Mouse (Mus musculus) intestine, embryonic 14.5 days (tissue): ENCODE data around the gene Cds1. TPM values are rescaled to one million over a fixed set of nuclear protein-coding genes. Genes with fewer than 3 reads are reported as not detected.
"Not testable (repeated sequence)": the region's sequence is repeated elsewhere in the genome, so short reads cannot be mapped to it uniquely, and the experiment has no call there.

ENCODE experiments used
- ATAC-seq: fragments of 200-750 bp; cut with Nextera tagmentation; replicated peaks from 2 replicates; pipeline ENCODE4 v1.8.0; 2017; ENCODE audit warnings: low read depth, moderate number of reproducible peaks, moderate TSS enrichment, moderate library complexity; ENCODE audit not compliant: low FRiP score, low TSS enrichment
- DNase-seq: peaks from one replicate; pipeline ENCODE4 v3.0.0-alpha.2; 2018; ENCODE audit warnings: low spot score
- H3K27ac ChIP-seq: fragments of 300-500 bp; sonication (generic); 2 replicates; pipeline ENCODE4 v1.5.1; 2014; ENCODE audit warnings: low read depth, mild to moderate bottlenecking, control low read depth
- H3K27me3 ChIP-seq: fragments of 300-500 bp; sonication (generic); replicated peaks from 2 replicates; pipeline ENCODE4 v1.6.1; 2014; ENCODE audit warnings: low read length, control low read depth; ENCODE audit not compliant: control insufficient read depth, insufficient read depth
- H3K36me3 ChIP-seq: fragments of 300-500 bp; sonication (generic); 2 replicates; pipeline ENCODE4 v1.6.1; 2014; ENCODE audit warnings: low read length, control low read depth; ENCODE audit not compliant: control insufficient read depth, insufficient read depth
- H3K4me1 ChIP-seq: fragments of 300-500 bp; sonication (generic); replicated peaks from 2 replicates; pipeline ENCODE4 v1.6.1; 2014; ENCODE audit warnings: low read length, control low read depth, mixed read lengths; ENCODE audit not compliant: control insufficient read depth, insufficient read depth
- H3K4me2 ChIP-seq: fragments of 300-500 bp; sonication (generic); 2 replicates; pipeline ENCODE4 v1.6.1; 2014; ENCODE audit warnings: low read length
- H3K4me3 ChIP-seq: fragments of 300-500 bp; sonication (generic); 2 replicates; pipeline ENCODE4 v1.5.1; 2014; ENCODE audit warnings: low read depth, low read length, control low read depth, mixed read lengths
- H3K9ac ChIP-seq: fragments of 300-500 bp; sonication (generic); 2 replicates; pipeline ENCODE4 v1.6.1; 2014; ENCODE audit warnings: mild to moderate bottlenecking, low read length
- H3K9me3 ChIP-seq: fragments of 300-500 bp; sonication (generic); 2 replicates; pipeline ENCODE4 v1.6.1; 2016; ENCODE audit warnings: low read length, control low read depth; ENCODE audit not compliant: control insufficient read depth
- WGBS: fragments of 180-500 bp; shearing (Covaris S2); extraction: QIAGEN DNeasy Blood & Tissue Kit; methylation state at CpG from one replicate; pipeline ENCODE4 v1.1.7; 2014; 5-methylcytosine and 5-hydroxymethylcytosine counted together
- polyA plus RNA-seq: library from polyadenylated mRNA; unstranded; fragments of >200 nt; fragmentation: Nextera tagmentation; extraction: Ambion mirVana; gene quantifications from 2 replicates; pipeline ENCODE4 v1.2.1, GENCODE M21; 2014

Cds1 gene
- polyA plus RNA-seq, 1 experiment from 2014 or later, result 6.1 TPM

GRCm38 (mm10) chr5:101826531-101826970, 61.6 kb downstream of the Cds1 start:
- peak; percentile 70 for ATAC-seq

GRCm38 (mm10) chr5:101827477-101827876, 62.5 kb downstream of the Cds1 start:
- Histone ChIP-seq H3K4me1 (no peaks in the 10 kb centered on the region), H3K9ac (no peak overlapping the region), H3K36me3 (no peaks in the 10 kb centered on the region), H3K4me3 (no peak overlapping the region), H3K9me3 (no peaks in the 10 kb centered on the region), H3K4me2 (no peak overlapping the region), H3K27me3 (no peaks in the 10 kb centered on the region), H3K27ac (no peak overlapping the region)
- ATAC-seq, result no peak
- DNase-seq, result no peak
- 34% methylated on average over 12 of the region's 12 CpGs for WGBS

More at GRCm38 (mm10) chr5:101826531-101826970, 61.6 kb downstream of the Cds1 start:
- H3K9ac ChIP-seq, result no peak overlapping the region
- no peaks in the 10 kb centered on the region for H3K4me1 ChIP-seq
- H3K27ac ChIP-seq, result no peak overlapping the region
- H3K36me3 ChIP-seq, result no peaks in the 10 kb centered on the region
- H3K9me3 ChIP-seq, result no peaks in the 10 kb centered on the region
- H3K4me2 ChIP-seq, result peak overlapping the region; percentile 42
- no peak overlapping the region; the same call in 1 of the 2 replicates for H3K4me3 ChIP-seq
- DNase-seq, result peak; percentile 73
- WGBS, result 6% methylated on average over 15 of the region's 15 CpGs
- no peaks in the 10 kb centered on the region for H3K27me3 ChIP-seq

- Histone ChIP-seq H3K4me3 (no peak overlapping the region), H3K4me2 (no peak overlapping the region), H3K27ac (no peak overlapping the region), H3K9ac (no peak overlapping the region), H3K9me3 (no peaks in the 10 kb centered on the region), H3K27me3 (no peaks in the 10 kb centered on the region), H3K36me3 (peaks cover 11% of the 10 kb centered on the region), H3K4me1 (no peaks in the 10 kb centered on the region)
- no peak for DNase-seq
- no peak for ATAC-seq
- 88% methylated on average over 3 of the region's 3 CpGs for WGBS
Measured at GRCm38 (mm10) chr5:101828932-101829331, 64.0 kb downstream of the Cds1 start.

GRCm38 (mm10) chr5:101830180-101830579, 65.2 kb downstream of the Cds1 start:
- ATAC-seq (no peak), DNase-seq (no peak)
- H3K36me3 ChIP-seq, result peaks cover 21% of the 10 kb centered on the region
- H3K4me2 ChIP-seq, result no peak overlapping the region
- WGBS, result 72% methylated on average over 8 of the region's 8 CpGs
- no peaks in the 10 kb centered on the region for H3K9me3 ChIP-seq
- H3K4me3 ChIP-seq, result no peak overlapping the region
- H3K4me1 ChIP-seq, result no peaks in the 10 kb centered on the region
- H3K9ac ChIP-seq, result no peak overlapping the region
- H3K27me3 ChIP-seq, result no peaks in the 10 kb centered on the region
- no peak overlapping the region for H3K27ac ChIP-seq

GRCm38 (mm10) chr5:101832042-101832441, 67.1 kb downstream of the Cds1 start:
- H3K27ac ChIP-seq, result no peak overlapping the region
- DNase-seq (no peak), ATAC-seq (no peak)
- no peak overlapping the region for H3K4me3 ChIP-seq
- H3K4me2 ChIP-seq, result no peak overlapping the region
- no peaks in the 10 kb centered on the region for H3K4me1 ChIP-seq
- no peak overlapping the region for H3K9ac ChIP-seq
- H3K9me3 ChIP-seq, result no peaks in the 10 kb centered on the region
- peaks cover 39% of the 10 kb centered on the region for H3K36me3 ChIP-seq
- no peaks in the 10 kb centered on the region for H3K27me3 ChIP-seq
- 94% methylated on average over 6 of the region's 6 CpGs for WGBS

GRCm38 (mm10) chr5:101832991-101833390, 68.1 kb downstream of the Cds1 start:
- Histone ChIP-seq H3K4me3 (no peak overlapping the region), H3K4me1 (no peaks in the 10 kb centered on the region), H3K9ac (no peak overlapping the region), H3K36me3 (peaks cover 45% of the 10 kb centered on the region), H3K9me3 (no peaks in the 10 kb centered on the region), H3K27me3 (no peaks in the 10 kb centered on the region), H3K4me2 (no peak overlapping the region), H3K27ac (no peak overlapping the region)
- DNase-seq (no peak), ATAC-seq (no peak)
- WGBS, result 91% methylated on average over 5 of the region's 5 CpGs

- no peak for DNase-seq
- H3K9ac ChIP-seq, result no peak overlapping the region
- H3K4me3 ChIP-seq, result no peak overlapping the region
- peaks cover 45% of the 10 kb centered on the region for H3K36me3 ChIP-seq
- no peaks in the 10 kb centered on the region for H3K9me3 ChIP-seq
- no peak for ATAC-seq
- H3K27me3 ChIP-seq, result no peaks in the 10 kb centered on the region
- H3K4me2 ChIP-seq, result no peak overlapping the region
- 72% methylated on average over 8 of the region's 8 CpGs for WGBS
- no peak overlapping the region for H3K27ac ChIP-seq
- H3K4me1 ChIP-seq, result no peaks in the 10 kb centered on the region
Measured at GRCm38 (mm10) chr5:101833875-101834274, 68.9 kb downstream of the Cds1 start.

GRCm38 (mm10) chr5:101836221-101836620, 71.3 kb downstream of the Cds1 start:
- peaks cover 66% of the 10 kb centered on the region for H3K36me3 ChIP-seq
- H3K27ac ChIP-seq, result no peak overlapping the region
- H3K4me1 ChIP-seq, result no peaks in the 10 kb centered on the region
- H3K4me3 ChIP-seq, result no peak overlapping the region
- no peak overlapping the region for H3K4me2 ChIP-seq
- H3K27me3 ChIP-seq, result no peaks in the 10 kb centered on the region
- H3K9ac ChIP-seq, result no peak overlapping the region
- WGBS, result 92% methylated on average over 11 of the region's 11 CpGs
- H3K9me3 ChIP-seq, result no peaks in the 10 kb centered on the region
- DNase-seq, result no peak
- no peak for ATAC-seq

GRCm38 (mm10) chr5:101837605-101838004, 72.7 kb downstream of the Cds1 start:
- not testable (repeated sequence) for H3K9me3 ChIP-seq, H3K27ac ChIP-seq, DNase-seq, H3K27me3 ChIP-seq, H3K4me2 ChIP-seq, H3K9ac ChIP-seq, H3K4me3 ChIP-seq, H3K4me1 ChIP-seq, ATAC-seq
- WGBS, result 97% methylated on average over 2 of the region's 2 CpGs
- peaks cover 79% of the 10 kb centered on the region for H3K36me3 ChIP-seq
